Mouse (Mus musculus): ENCODE data around the gene Dnajb1. TPM values are rescaled to one million over a fixed set of nuclear protein-coding genes. Genes with fewer than 3 reads are reported as not detected.
A peak's percentile ranks its signal among the peaks of the same experiment; 100 is the strongest.

The Dnajb1 gene
- polyA plus RNA-seq, 1 experiment from 2014 or later = 59.4 TPM

GRCm38 (mm10) chr8:83571791-83572190 lies 36.2 kb upstream of the Dnajb1 start:
- H3K4me1 ChIP-seq = peaks cover 35% of the 10 kb centered on the region
- no peak overlapping the region for H3K27ac ChIP-seq
- 94% methylated on average over 10 of the region's 10 CpGs for WGBS
- no peak for ATAC-seq
- no peak overlapping the region for H3K4me3 ChIP-seq
- H3K9me3 ChIP-seq (replicated peaks) = no peaks in the 10 kb centered on the region
- no peak overlapping the region for H3K4me2 ChIP-seq
- no peaks in the 10 kb centered on the region for H3K27me3 ChIP-seq
- H3K9ac ChIP-seq = no peak overlapping the region
- peaks cover 64% of the 10 kb centered on the region for H3K36me3 ChIP-seq (ENCODE audit: poor library complexity, severe bottlenecking)

DNA sequence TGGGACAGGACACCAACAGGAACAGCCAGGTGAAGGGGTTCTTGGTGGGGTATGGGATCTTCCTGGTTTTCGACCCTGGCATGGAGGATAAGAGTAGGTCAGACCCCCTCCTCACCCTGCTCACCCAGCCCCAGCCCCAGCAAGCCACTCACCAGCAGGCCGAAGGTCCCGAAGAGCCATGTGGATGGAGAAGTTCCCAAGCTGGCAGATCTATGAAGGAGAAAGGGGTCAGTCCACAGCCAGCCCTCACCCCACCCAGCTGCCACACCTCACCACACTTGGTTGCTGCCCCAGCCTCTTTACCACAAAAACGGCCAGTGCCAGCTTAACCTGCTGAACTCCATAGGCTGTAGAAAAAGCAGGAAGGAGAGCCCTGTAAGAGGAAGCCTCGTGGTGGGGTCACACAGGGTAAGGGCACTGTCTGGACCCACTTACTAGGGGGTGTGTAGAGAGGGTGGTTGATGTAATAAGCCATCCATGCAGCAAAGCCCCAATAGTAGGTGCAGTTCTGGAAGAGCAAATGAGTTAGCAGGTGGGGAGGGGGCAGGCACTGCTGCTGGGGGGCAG lies 35.7 kb upstream of the Dnajb1 start:
- H3K36me3 ChIP-seq (ENCODE audit: poor library complexity, severe bottlenecking) = peaks cover 64% of the 10 kb centered on the region
- no peaks in the 10 kb centered on the region for H3K9me3 ChIP-seq (replicated peaks)
- no peak overlapping the region for H3K4me3 ChIP-seq
- no peak overlapping the region for H3K4me2 ChIP-seq
- no peak overlapping the region for H3K9ac ChIP-seq
- no peaks in the 10 kb centered on the region for H3K27me3 ChIP-seq
- no peak for ATAC-seq
- H3K4me1 ChIP-seq = peaks cover 37% of the 10 kb centered on the region
- no peak overlapping the region for H3K27ac ChIP-seq
- 92% methylated on average over 5 of the region's 5 CpGs for WGBS

GRCm38 (mm10) chr8:83573140-83573875 lies 34.7 kb upstream of the Dnajb1 start:
- peaks cover 64% of the 10 kb centered on the region for H3K36me3 ChIP-seq (ENCODE audit: poor library complexity, severe bottlenecking)
- peaks cover 34% of the 10 kb centered on the region for H3K4me1 ChIP-seq
- H3K9ac ChIP-seq = no peak overlapping the region
- no peaks in the 10 kb centered on the region for H3K27me3 ChIP-seq
- H3K27ac ChIP-seq = no peak overlapping the region
- H3K4me3 ChIP-seq = no peak overlapping the region
- H3K9me3 ChIP-seq (replicated peaks) = no peaks in the 10 kb centered on the region
- WGBS = 87% methylated on average over 18 of the region's 18 CpGs
- 0 out of 2 replicates have a peak, but pooled peaks have one; percentile 6 for ATAC-seq
- H3K4me2 ChIP-seq = no peak overlapping the region

DNA sequence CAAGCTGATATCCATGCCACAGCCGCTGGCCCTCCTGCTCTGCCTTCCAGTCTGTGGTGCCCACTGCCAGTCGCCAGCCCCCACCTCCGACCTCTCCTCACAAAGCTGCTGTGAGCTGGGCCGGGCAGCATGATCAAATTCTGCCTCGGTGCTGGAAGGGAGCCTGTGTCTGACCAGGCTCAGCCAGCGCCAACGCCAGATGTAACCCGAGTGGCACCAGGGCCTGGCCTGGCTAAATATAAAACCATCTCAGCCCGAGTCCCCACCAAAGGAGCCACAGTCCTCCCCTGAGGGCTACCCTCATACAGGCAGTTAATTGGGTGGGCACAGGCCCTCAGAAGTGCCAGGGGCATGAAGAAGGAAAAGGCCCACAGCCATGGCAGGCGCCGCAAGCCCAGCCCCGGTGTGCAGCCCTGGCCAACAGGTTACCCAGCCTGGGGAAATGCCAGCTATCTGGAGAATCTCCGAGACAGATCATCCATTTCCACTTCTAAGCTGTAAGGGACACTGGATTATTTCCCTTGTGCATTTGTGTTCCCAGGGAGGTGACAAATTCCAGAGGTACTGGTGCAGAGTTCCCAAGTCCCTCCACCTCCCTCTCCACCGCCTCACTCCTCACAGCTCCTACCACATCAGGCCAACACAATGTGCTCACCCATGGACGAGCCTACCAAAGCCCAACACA lies 33.2 kb upstream of the Dnajb1 start:
- no peak overlapping the region for H3K4me2 ChIP-seq
- peaks cover 43% of the 10 kb centered on the region for H3K4me1 ChIP-seq
- H3K9me3 ChIP-seq (replicated peaks) = no peaks in the 10 kb centered on the region
- H3K27ac ChIP-seq = no peak overlapping the region
- H3K9ac ChIP-seq = no peak overlapping the region
- H3K36me3 ChIP-seq (ENCODE audit: poor library complexity, severe bottlenecking) = peaks cover 54% of the 10 kb centered on the region
- 85% methylated on average over 15 of the region's 15 CpGs for WGBS
- H3K27me3 ChIP-seq = no peaks in the 10 kb centered on the region
- ATAC-seq = no peak
- H3K4me3 ChIP-seq = no peak overlapping the region

DNA sequence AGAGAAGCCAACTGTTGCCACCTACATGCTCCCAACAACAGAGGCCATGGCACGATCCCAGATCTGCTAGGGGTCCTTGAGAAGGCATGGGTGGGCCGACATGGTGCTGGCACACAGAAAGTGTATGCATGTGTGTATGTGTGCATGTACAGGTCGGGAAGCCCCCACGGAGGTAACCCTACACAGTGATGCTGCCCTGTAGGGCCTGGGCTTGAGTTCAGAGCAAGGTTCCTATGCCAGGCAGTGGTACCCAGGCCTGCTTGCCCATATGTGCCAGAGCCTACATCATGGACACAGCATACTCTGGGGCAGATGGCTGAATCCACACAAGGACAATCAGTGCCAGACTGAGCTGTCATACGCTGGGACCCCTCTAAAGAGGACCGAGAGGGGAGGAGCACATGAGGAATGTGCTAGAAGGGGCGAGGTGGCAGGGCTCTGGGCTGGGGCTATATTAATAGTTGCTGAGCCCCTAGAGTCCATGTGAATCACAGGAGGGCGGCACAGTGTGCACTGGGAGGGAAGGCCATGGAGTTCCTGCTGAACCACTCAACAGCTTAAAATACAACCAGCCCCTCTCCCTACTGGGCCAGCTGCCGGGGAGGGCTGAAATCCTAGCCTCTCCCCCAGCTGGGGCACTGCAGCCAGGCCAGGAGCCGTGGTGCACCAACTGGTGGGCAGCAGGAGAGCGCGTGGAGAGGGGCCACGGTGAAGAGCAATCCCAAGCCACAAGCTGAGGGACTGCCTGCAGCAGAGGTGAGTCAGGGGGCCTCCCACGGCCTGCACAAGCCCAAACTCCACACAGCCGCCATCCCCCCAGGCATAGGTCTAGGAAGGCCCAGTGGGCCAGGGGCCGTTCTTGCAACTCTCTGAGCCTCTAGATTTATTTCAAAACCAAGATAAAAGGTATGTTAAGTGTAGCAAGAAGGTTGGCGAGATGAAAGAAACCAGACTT lies 32.2 kb upstream of the Dnajb1 start:
- H3K36me3 ChIP-seq (ENCODE audit: poor library complexity, severe bottlenecking) = peaks cover 43% of the 10 kb centered on the region
- no peak overlapping the region for H3K4me2 ChIP-seq
- H3K9me3 ChIP-seq (replicated peaks) = no peaks in the 10 kb centered on the region
- WGBS = 82% methylated on average over 17 of the region's 17 CpGs
- no peak overlapping the region for H3K27ac ChIP-seq
- peak; percentile 9; the same call in 1 of the 2 replicates for ATAC-seq
- H3K9ac ChIP-seq = 0 out of 2 replicates have a peak overlapping the region, but pooled peaks have one; percentile 27
- H3K27me3 ChIP-seq = no peaks in the 10 kb centered on the region
- H3K4me3 ChIP-seq = no peak overlapping the region
- H3K4me1 ChIP-seq = peaks cover 45% of the 10 kb centered on the region

- Histone ChIP-seq H3K9ac (no peak overlapping the region), H3K9me3 (replicated peaks) (no peaks in the 10 kb centered on the region), H3K27me3 (no peaks in the 10 kb centered on the region), H3K4me3 (no peak overlapping the region), H3K4me1 (peaks cover 47% of the 10 kb centered on the region), H3K36me3 (ENCODE audit: poor library complexity, severe bottlenecking) (peaks cover 36% of the 10 kb centered on the region), H3K4me2 (no peak overlapping the region), H3K27ac (no peak overlapping the region)
- WGBS = 81% methylated on average over 4 of the region's 4 CpGs
- no peak for ATAC-seq
Measured at GRCm38 (mm10) chr8:83576516-83576895, 31.5 kb upstream of the Dnajb1 start.

- Histone ChIP-seq H3K4me3 (no peak overlapping the region), H3K36me3 (ENCODE audit: poor library complexity, severe bottlenecking) (peaks cover 32% of the 10 kb centered on the region), H3K4me1 (peaks cover 51% of the 10 kb centered on the region), H3K9me3 (replicated peaks) (no peaks in the 10 kb centered on the region), H3K27me3 (no peaks in the 10 kb centered on the region), H3K4me2 (no peak overlapping the region), H3K27ac (no peak overlapping the region), H3K9ac (no peak overlapping the region)
- no peak for ATAC-seq
- WGBS = 83% methylated on average over 4 of the region's 4 CpGs
Measured at GRCm38 (mm10) chr8:83576921-83577320, 31.1 kb upstream of the Dnajb1 start.

GRCm38 (mm10) chr8:83577384-83577791 lies 30.6 kb upstream of the Dnajb1 start:
- ATAC-seq = no peak
- Histone ChIP-seq H3K4me2 (no peak overlapping the region), H3K27ac (no peak overlapping the region; the same call in 1 of the 2 replicates), H3K4me3 (no peak overlapping the region), H3K27me3 (no peaks in the 10 kb centered on the region), H3K9ac (no peak overlapping the region), H3K36me3 (ENCODE audit: poor library complexity, severe bottlenecking) (peaks cover 28% of the 10 kb centered on the region), H3K4me1 (peaks cover 52% of the 10 kb centered on the region), H3K9me3 (replicated peaks) (no peaks in the 10 kb centered on the region)
- 63% methylated on average over 9 of the region's 9 CpGs for WGBS

- Histone ChIP-seq H3K4me1 (peaks cover 52% of the 10 kb centered on the region), H3K9ac (no peak overlapping the region; the same call in 1 of the 2 replicates), H3K4me3 (no peak overlapping the region), H3K9me3 (replicated peaks) (no peaks in the 10 kb centered on the region), H3K4me2 (no peak overlapping the region), H3K27ac (no peak overlapping the region), H3K36me3 (ENCODE audit: poor library complexity, severe bottlenecking) (peaks cover 18% of the 10 kb centered on the region), H3K27me3 (no peaks in the 10 kb centered on the region)
- ATAC-seq = no peak
- WGBS = 76% methylated on average over 17 of the region's 17 CpGs
Measured at GRCm38 (mm10) chr8:83578131-83579055, 29.6 kb upstream of the Dnajb1 start.

DNA sequence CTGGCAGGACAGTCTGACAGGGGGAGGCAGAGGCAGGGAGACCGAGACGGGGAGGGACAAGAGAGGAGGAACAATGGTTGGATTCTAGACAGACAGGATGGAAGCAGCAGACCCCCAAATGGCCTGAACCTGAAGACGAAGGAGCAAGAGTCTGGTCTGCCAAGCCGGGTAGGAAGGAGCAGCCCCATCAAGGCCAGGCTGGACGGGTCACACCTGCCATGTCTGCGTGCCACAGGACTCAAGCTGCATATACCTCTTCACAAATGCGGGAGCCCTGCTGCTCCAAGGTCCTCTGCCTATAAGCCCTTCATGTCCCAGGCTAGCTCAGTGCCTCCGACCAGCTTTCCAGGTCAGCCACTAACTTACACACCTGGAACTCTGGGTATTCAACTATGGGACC lies 28.3 kb upstream of the Dnajb1 start:
- H3K36me3 ChIP-seq (ENCODE audit: poor library complexity, severe bottlenecking) = peaks cover 21% of the 10 kb centered on the region
- no peaks in the 10 kb centered on the region for H3K9me3 ChIP-seq (replicated peaks)
- H3K9ac ChIP-seq = peak overlapping the region; percentile 38; the same call in 1 of the 2 replicates
- no peak overlapping the region; the same call in 1 of the 2 replicates for H3K27ac ChIP-seq
- 90% methylated on average over 8 of the region's 8 CpGs for WGBS
- H3K4me3 ChIP-seq = no peak overlapping the region
- peaks cover 52% of the 10 kb centered on the region for H3K4me1 ChIP-seq
- no peaks in the 10 kb centered on the region for H3K27me3 ChIP-seq
- H3K4me2 ChIP-seq = no peak overlapping the region
- ATAC-seq = no peak

GRCm38 (mm10) chr8:83580826-83581225 lies 27.2 kb upstream of the Dnajb1 start:
- Histone ChIP-seq H3K9ac (no peak overlapping the region), H3K27ac (no peak overlapping the region), H3K36me3 (ENCODE audit: poor library complexity, severe bottlenecking) (peaks cover 26% of the 10 kb centered on the region), H3K4me3 (no peak overlapping the region), H3K4me2 (no peak overlapping the region), H3K9me3 (replicated peaks) (no peaks in the 10 kb centered on the region), H3K27me3 (no peaks in the 10 kb centered on the region), H3K4me1 (peaks cover 45% of the 10 kb centered on the region)
- 95% methylated on average over 8 of the region's 8 CpGs for WGBS
- no peak for ATAC-seq
